Mouse (Mus musculus) left cerebral cortex, adult 9 months (tissue): Measurements from ENCODE around the gene Adgrd1.
A peak's percentile ranks its signal among the peaks of the same experiment; 100 is the strongest.

ENCODE experiments used
- DNase-seq, 2 experiments: peaks; one replicate each; pipeline ENCODE4 v3.0.0; 2022; ENCODE audit warnings: low spot score in 2 of 2

Adgrd1 gene

DNA sequence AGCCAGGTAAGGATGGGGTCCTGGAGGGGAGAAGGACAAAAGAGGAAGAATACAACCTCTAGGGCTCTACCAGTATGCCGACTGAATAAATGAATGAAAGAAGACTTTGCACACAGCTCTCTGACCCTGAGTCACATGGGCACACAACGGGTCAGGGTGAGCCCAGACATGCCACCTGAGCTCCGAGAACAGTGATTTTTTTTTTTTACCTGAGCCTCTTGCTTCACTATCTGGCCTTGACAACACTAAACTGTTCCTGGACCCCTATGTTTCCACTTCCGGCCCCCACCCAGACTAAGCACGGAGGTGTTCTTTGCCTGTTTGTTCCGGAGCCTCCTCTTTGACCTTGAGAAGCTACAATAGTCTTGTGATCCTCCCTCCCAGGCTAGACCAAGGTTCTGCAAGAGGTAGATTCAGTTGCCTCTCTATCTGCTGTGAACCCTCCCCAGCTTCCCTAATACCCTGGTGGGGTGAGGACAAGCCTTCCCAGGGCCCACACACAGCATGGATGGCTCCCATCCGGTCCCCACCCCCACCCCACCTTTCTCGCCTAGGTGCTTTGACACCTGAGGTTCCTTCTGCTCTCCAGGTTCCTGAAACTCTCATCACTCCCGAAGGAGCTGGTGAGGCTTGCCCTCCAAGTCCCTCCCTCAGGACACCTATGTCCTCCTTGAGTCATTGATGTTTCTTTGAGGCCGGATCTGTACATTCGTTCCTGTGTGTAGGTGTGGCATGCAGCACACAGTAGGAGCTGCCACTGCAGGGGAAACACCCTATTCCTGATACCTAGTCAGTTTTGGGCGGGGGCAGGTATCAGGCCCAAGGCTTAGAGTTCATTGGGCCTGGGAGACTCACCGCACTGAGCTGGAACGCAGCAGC lies 58.7 kb downstream of the Adgrd1 start:
- DNase-seq: no peak

DNA sequence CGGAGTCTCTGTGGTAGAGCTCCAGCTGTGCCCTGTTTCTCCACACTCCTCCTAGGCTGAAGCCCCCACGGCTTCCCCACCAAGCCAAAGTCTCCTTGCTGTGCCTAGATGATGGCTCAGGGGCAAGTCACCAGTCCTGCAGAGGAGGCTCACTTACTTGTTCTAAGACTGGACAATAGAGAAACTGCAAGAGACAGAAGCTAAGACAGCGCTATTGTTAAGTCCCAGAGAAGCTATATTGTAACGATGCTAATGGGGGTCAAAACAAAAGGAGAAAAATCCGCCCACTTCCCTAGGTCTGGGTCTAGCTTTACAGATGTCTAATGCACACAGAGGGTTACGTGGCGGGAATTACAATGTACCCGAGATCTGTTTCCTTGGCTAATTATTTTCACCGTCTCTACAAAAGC lies 59.4 kb downstream of the Adgrd1 start:
- DNase-seq: no peak

DNA sequence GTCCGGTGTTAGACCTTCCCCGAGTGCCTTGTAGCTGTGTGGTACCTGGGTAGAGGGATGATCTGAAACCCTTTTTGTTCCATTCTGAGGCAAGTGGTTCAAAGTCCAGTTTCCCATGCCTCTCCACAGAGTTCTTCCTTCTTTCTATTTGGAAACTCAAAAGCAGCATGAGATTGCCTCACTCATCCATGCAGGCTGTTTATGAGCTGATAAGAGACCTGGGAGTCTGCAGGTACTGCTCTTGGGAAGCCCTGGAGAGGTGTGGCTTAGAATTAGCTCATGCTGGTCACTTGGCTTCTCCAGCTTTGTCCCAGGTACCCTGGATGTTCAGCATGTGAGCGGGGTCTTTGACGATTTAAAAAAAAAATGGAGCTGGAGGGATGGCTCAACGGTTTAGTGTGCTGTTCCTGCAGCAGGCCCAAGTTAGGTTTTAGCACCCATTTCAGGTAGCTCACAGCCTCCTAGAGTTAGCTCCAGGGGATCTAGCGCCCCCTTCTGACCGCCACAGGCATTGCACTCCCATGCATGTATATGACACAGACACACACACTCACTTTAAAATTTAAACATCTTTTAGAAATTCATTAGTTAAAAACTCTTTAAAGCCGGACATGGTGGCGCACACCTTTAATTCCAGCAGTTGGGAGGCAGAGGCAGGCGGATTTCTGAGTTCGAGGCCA lies 65.0 kb downstream of the Adgrd1 start:
- DNase-seq: no peak

DNA sequence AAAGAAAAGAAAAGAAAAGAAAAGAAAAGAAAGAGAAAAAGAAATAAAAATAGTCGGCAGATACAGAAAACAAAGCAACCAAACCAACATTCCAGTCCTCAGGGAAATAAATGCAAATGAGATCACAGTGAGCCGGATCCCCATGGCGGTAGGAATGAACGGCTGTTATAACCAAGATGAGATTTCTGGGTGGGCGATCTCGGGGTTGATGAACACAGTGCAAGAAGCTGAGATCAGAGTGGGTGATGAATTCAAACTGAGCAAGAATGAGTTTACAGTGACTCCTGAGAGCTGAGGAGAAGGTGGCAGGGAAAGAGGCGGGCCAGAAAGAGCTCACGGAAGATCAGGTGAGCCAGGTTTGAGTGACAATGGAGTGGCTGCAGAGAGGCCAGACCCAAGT lies 66.9 kb downstream of the Adgrd1 start:
- no peak for DNase-seq

DNA sequence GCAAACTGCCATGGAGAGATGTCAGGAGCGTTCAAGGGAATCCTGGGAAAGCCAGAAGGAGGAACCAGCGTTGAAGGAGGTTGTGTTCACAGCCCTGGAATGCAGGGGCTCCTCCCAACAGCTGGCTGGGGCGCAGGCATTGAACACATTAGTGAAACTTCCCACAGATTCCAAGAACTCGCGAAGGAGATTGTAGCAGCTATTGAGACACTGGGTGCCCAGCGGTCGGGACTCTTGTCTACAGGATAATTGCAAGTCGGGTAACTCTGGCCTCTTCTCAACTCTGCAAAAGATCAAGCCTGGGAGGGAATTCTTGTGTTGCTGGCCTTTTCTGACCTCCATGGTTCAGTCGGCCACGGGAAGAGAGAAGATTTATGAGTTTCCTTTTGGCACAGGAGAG lies 67.5 kb downstream of the Adgrd1 start:
- DNase-seq: no peak

DNA sequence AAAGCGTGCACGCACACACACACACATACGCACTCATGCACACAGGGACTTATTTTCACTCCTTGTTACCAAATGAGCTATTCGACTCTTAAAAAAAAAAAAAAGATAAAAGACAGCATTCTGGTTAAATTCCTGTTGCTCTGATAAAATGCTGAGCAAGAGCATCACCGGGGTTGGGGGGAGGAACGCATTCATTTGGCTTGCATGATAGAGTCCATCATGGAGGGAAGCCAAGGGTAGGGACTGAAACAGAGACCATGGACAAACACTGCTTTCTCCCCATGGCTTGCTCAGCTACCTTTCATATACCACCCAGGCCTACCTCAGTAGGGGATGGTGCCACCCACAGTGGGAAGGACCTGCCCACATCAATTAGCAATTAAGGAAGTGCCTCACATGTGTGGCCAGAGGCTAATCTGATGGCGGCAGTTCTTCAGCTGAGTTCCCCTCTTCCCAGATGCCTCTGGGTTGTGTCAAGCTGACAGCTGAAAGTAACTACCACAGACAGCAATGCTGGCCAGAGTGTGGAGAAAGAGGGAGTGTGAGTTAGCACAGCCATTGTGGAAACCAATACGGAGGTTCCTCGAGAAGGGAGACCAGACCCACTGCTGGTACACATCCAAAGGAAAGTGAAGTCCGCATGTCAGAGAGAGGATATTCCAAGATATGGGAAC lies 68.5 kb downstream of the Adgrd1 start:
- no peak for DNase-seq

DNA sequence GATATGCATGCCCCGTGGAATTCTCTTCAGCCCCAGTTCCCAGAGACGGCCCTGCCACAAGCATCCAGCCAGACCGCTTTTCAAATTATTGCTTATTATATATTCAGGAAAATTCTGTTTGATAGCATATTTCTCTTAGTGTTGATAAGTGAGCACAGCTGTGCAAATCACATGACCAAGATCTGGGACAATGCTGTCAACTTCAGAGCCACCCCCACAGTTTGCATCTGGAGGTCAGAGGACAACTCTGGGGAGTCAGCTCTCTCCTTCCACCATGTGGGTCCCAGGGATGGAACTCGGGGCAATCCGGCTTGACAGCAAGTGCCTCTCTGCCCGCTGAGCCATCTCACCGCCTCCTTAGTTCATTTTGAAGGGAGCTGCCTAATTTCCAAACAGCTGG lies 69.0 kb downstream of the Adgrd1 start:
- DNase-seq: no peak

DNA sequence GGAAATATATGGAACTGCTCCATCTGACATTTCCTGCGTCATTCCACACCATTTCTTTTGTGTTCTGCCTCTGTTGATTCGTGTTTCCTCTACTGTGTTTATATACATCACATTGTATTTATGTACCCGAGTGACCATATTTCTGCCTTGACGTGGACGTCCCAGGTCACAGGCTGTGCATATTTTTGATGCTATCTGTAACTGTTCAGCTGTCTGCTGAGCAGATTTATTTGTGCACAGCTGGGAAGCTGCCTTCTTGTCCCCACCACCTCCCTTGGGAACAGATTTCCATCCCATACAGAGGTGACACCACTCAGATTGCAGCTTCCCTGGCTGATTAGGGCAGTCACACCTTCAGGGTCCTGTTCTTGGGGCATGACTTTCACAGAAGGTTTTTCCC lies 72.5 kb downstream of the Adgrd1 start:
- DNase-seq: no peak

DNA sequence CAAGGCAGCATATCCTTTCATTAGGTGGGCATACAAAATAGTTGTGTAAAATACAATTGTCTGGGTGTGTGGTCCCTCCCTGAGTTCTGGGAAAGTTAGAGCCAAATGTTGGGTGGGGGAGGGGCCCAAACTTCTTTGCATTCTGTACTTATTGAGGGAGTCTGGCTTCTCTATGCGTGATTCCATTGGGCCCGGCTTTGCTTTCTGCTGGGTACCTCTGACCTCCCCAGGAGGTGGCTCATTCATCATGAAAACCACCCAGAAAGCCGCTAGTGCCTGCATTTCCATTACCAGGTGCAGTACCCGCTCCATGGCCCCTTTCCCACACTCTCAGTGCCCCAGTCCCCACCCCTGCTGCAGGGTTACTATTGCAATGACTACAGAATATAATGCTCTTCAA lies 73.0 kb downstream of the Adgrd1 start:
- DNase-seq: no peak

DNA sequence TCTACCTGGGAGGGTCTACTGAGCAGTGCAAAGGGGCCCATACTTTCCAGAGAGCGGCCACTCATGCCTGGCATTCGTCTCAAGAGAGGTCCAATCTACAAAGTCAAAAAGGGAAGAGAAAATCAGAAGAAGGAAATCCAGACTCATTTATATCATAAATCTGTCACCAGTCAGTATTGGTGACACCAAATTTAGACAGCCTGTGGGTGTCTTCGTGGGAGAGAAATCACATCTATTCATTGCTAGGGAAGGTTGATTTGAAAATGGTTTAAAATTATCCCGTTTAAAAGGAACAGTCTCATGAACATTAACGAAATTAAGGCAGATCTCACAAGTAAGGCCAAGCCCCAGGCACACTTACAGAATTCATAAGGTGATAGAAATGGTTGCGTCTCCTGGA lies 76.0 kb downstream of the Adgrd1 start:
- DNase-seq: peak in 1 of 2 experiments; percentile 19

DNA sequence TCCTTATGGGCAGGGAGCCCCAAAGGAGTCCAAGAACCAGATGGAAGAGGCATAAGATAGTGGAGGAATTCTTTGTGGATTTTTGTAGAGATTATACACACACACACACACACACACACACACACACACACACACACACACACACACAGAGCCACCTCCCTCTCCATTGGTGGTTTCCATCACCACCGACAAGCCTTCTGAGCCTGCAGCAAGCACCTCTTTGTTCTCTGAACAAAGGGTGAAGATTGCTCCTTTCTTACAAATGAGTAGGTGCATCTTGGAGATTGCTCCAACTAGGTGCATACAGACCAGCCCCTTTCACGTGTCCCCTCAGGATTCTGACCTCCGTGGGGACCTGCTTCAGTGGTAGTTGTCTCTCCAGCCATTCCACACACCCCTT lies 79.4 kb downstream of the Adgrd1 start:
- DNase-seq: no peak

DNA sequence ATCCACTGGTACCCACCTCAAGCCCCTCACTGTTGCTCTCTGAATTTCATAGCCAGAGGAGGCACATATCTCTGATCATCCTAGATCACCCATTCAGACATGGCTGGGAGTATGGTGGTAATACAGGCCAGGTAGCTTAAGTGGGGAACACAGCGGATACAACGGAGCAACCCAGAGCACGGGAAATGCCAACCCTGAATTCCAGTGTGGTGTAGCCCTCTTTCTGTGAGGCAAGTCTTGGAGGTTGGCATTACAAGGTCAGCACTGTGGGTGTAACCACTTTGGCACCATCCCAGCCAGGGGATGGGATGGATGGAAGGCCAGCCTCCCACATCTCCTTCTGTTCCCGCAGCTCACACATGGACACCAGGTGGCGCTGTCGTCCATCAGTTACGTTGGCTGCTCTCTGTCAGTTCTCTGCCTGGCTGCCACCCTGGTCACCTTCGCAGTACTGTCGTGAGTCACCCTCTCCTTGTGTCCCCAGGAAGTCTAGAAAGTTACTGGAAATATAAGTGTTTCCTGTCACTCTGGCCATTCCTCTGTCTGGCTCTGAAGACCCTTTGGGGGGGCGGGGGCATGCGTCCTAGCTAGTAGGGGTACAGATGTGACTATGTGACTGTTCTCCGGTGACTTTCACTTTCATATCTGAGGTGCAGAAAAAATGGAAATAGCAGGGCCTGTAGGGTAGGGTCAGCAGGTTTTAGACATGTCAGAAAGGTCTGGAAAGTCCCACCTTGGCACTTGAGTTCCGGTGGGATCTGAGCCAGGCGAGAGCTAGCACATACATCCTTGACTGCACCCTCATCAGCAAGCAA lies 81.4 kb downstream of the Adgrd1 start:
- peak; percentile 37 to 85 for DNase-seq

DNA sequence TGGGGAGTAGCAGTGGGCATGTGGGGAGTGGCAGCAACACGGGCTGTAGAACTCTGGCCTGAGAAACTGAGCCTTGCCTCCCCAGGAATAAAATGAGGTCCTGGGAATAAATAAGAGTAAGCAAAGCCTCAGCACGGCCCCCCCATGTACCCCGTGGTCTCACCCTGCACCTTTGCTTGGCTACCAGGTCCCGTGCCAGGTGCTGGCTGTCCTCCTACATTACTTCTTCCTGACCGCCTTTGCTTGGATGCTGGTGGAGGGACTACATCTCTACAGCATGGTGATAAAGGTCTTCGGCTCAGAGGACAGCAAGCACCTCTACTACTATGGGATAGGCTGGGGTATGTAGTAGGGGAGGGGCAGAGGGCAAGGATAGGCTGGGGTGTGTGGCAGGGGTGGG lies 82.8 kb downstream of the Adgrd1 start:
- DNase-seq: no peak

DNA sequence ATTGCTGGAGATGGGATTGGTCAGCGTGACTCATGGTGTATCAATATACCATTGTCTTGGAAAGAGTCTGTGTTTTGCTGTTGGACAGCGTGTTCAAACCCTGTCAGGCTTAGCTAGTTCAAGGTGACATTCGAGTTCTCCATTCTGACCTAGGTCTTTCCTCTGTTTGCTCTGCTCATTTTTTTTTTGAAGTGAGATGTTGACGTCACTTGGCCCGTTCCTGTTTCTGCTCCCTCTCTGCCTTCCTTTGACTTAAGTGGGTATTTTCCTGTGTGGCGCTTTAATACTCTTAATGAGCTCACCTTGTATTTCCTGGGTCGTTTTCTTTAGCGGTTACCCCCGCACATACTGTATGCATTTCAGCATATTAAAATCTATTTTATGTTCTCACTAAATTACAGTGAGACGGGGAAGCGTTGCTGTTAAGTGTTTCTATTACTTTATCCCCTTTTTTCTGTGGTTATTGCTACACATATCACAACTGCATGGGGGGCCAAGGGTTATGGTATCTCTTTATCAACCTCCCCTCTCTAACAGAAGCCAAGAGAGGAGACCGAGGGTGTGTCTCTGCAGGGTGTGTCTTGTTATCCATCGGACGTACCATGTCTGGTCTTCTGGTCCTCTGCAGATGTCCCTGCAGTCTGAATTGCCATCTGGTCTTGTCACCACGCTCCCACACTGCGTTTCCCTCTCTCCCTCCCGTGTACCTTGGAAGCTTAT lies 83.6 kb downstream of the Adgrd1 start:
- DNase-seq: no peak

DNA sequence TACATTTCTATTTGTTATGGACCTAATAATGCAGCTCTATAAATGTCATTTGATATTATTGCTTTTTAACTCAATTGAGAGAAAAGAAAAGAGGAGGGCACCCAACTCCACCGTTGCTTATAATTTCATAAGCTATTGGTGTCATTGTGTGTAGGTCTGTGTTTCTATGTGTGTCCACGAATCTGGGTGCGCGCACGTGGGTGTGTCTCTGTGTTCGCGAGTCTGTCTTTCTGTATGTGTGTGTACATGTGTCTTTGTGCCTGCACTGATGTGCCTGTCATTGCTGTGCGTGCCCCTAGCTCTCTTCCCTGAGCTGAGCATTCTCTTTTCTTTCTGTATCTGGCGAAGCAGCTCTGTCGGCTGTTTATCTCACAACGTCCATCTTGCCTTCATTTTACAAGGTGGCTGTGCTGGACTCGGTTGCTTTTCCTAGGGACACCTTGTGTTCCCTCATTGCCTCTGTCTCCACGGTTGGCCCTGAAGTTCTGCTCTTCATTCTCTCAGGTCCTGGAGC lies 84.2 kb downstream of the Adgrd1 start:
- DNase-seq: no peak

DNA sequence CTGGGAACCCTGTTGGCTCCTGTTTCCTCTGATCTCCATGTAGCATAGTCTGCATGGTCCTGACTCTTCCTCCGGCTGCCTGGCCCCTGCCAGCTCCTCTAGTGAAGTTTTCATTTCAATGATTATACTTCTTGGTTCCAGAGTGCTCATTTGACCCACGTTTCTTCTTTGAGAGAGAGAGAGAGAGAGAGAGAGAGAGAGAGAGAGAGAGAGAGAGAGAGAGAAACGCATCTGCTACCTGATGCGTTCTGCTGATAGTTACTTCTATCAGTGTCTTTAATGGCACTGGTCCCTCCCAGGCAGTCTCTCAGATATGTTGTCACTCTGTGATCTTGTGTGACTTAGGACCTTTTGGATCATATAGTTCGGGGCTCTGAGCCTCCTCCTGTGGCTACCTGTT lies 84.9 kb downstream of the Adgrd1 start:
- DNase-seq: no peak

DNA sequence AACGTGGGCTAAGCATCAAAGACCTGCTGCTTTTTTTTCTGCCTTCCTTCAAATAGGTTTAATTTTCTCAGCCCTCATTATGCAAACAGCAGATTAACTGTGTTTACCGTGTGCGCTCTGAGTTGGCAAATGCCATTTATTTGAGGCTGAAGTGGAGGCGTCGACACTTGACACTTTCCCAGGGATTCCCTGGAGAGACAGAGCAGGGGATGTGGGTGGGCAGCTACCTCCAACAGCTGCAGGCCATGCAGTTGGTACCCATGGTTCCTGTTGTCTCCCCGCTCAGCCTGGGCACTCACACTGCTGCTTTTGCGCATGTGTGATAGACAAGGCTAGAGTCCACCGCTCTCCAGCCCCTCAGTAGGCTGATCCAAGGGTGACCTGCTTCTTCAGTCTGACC lies 86.0 kb downstream of the Adgrd1 start:
- DNase-seq: peak in 1 of 2 experiments; percentile 42

DNA sequence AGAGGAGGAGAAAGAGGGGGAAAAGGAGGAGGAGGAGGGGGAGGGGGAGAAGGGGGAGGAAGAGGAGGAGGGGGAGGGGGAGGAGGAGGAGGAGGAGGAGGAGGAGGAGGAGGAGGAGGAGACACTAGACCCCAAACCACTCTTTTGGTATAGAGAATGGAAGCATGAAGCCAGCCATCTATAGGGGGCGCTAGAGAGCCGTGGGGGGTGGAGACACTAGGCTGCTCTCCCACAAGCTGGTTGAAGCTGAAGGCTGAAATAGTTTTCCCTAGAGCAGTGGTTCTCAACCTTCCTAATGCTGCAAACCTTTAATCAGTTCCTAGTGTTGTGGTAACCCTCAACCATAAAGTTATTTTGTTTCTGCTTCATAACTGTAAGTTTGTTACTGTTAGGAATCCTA lies 89.7 kb downstream of the Adgrd1 start:
- peak in 1 of 2 experiments; percentile 31 for DNase-seq

DNA sequence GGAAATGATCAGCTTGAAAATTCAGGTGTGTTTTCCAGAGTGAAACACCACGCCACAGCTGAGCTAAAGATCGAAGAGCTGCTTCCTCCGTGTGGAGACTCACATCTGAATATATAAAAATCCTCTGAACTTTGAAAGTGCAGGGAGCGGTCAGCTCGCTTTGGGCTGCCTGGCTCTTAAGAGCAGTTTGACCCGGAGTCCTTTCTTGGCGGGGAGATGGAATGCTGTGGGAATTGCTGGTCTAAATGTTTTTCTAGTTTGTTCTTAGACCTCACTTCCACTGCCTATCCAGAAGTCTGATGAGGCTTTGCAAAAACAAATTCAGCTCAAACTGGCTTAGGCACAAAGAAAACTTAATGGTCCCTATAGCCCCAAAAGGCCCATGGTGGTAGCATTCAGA lies 90.4 kb downstream of the Adgrd1 start:
- no peak for DNase-seq

DNA sequence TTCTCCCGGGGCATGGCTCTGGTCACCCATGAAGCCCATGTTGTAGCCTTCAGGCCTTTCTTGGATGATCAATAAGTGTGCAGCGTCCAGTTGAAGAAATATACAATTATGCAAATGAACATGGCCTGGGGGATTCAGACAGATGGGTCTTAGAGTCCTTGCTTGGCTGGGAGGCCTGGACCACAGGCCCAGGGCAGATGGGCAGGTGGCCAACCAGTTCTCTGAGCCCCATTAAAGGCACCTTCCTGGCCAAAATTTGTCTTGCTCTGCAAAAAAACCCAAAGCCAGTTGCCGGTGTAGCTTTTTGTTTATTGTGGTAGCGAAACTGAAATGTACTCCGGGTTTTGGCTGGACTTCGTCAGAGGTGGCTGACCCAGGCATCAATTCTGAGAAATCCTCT lies 92.5 kb downstream of the Adgrd1 start:
- no peak for DNase-seq

DNA sequence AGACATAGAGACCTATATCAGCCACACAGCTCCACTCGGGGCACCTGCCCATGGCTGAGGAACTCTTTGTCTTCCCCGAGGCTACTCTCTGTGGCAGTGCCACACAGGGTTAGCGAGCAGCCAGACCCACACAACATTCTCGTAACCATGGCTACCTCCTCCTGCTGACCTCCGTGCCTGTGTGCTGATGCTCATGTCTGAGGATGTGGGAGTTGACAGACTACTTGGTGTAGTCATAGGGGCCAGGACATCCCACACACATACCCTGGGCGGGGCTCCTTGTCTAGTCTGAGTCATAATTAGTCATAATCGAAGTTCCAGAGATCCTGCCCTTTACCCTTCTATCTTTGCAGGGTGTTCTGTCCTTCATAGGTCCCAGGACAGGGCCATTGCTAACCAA lies 93.5 kb downstream of the Adgrd1 start:
- DNase-seq: no peak
